Mouse (Mus musculus): ENCODE measurements around the gene Nrip1.

GRCm38 (mm10) chr16:76406897-76407296 lies 33.3 kb upstream of the Nrip1 start:
- TF ChIP-seq USF1 (IDR thresholded peaks at IDR 0.05; ENCODE audit: low read depth), result no peak
- TF ChIP-seq CTCF (IDR thresholded peaks at IDR 0.05; ENCODE audit: control insufficient read depth, insufficient read depth, insufficient read length), result no peak
- TF ChIP-seq MYOD1 (IDR thresholded peaks at IDR 0.05; ENCODE audit: control insufficient read depth, insufficient read length, low read depth), result no peak
- no peak for TF ChIP-seq MYOG (IDR thresholded peaks at IDR 0.05; ENCODE audit: control insufficient read depth, extremely low read depth, insufficient read length)
- TF ChIP-seq CEBPB (IDR thresholded peaks at IDR 0.05; ENCODE audit: low read depth), result no peak
- no peak for TF ChIP-seq MAX (IDR thresholded peaks at IDR 0.05)
- no peak for TF ChIP-seq FOSL1 (IDR thresholded peaks at IDR 0.05; ENCODE audit: insufficient read depth, low read length, poor library complexity, severe bottlenecking)
